Mouse (Mus musculus): Measurements from ENCODE around the gene Pinlyp. TPM values are rescaled to one million over a fixed set of nuclear protein-coding genes. Genes with fewer than 3 reads are reported as not detected.
"Not testable (repeated sequence)": the region's sequence is repeated elsewhere in the genome, so short reads cannot be mapped to it uniquely, and the experiment has no call there.

Gene Pinlyp
- polyA plus RNA-seq, 1 experiment from 2014 or later, result not detected

- H3K27me3 ChIP-seq (ENCODE audit: insufficient read depth, low read length), result no peaks in the 10 kb centered on the region
- no peaks in the 10 kb centered on the region for H3K36me3 ChIP-seq (ENCODE audit: insufficient read depth)
- H3K4me2 ChIP-seq, result no peak overlapping the region
- no peak overlapping the region for H3K9ac ChIP-seq
- H3K4me1 ChIP-seq (ENCODE audit: insufficient read depth), result 0 out of 2 replicates have a peak, but pooled peaks cover 2% of the 10 kb centered on the region
- no peaks in the 10 kb centered on the region for H3K9me3 ChIP-seq (ENCODE audit: low read depth, low read length)
- no peak for ATAC-seq (ENCODE audit: insufficient read depth)
- no peak overlapping the region for H3K4me3 ChIP-seq (ENCODE audit: low read depth, low read length)
- no peak for DNase-seq
- H3K27ac ChIP-seq (ENCODE audit: low read depth), result no peak overlapping the region
- no peak for TF ChIP-seq CTCF (IDR thresholded peaks at IDR 0.05; ENCODE audit: low read depth)
- WGBS, result 73% methylated on average over 6 of the region's 6 CpGs
Measured at GRCm38 (mm10) chr7:24524978-24525377, 20.9 kb downstream of the Pinlyp start.

DNA sequence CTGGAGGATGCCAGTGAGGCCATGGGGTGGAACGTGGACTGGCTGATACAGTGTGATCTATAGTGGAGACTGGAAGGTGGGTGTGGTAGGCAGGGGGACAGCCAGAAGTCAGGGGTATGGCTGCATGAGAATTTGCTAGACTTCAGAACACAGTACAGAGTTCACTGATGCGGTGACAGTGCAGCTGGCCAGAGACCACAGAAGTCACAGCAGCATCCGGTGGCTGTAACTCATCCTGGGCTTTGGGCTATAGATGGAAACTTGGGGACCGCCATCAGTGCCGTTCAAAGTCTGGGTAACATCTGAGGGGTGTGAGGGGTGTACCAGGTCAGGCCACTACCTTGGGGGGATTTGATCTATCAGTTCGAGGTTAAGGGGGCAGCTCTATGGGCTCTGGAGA is 22.2 kb downstream of the Pinlyp start:
- Histone ChIP-seq H3K4me1 (ENCODE audit: insufficient read depth) (no peaks in the 10 kb centered on the region), H3K9ac (no peak overlapping the region), H3K4me3 (ENCODE audit: low read depth, low read length) (no peak overlapping the region), H3K27ac (ENCODE audit: low read depth) (no peak overlapping the region), H3K4me2 (no peak overlapping the region), H3K36me3 (ENCODE audit: insufficient read depth) (no peaks in the 10 kb centered on the region), H3K9me3 (ENCODE audit: low read depth, low read length) (no peaks in the 10 kb centered on the region), H3K27me3 (ENCODE audit: insufficient read depth, low read length) (no peaks in the 10 kb centered on the region)
- WGBS, result 82% methylated on average over 6 of the region's 6 CpGs
- DNase-seq (no peak), ATAC-seq (ENCODE audit: insufficient read depth) (no peak)
- TF ChIP-seq CTCF (IDR thresholded peaks at IDR 0.05; ENCODE audit: low read depth), result no peak

GRCm38 (mm10) chr7:24522805-24523204 is 23.1 kb downstream of the Pinlyp start:
- H3K27me3 ChIP-seq (ENCODE audit: insufficient read depth, low read length), result no peaks in the 10 kb centered on the region
- H3K9me3 ChIP-seq (ENCODE audit: low read depth, low read length), result no peaks in the 10 kb centered on the region
- no peaks in the 10 kb centered on the region for H3K36me3 ChIP-seq (ENCODE audit: insufficient read depth)
- peak; percentile 21 for DNase-seq
- H3K4me1 ChIP-seq (ENCODE audit: insufficient read depth), result no peaks in the 10 kb centered on the region
- TF ChIP-seq CTCF (IDR thresholded peaks at IDR 0.05; ENCODE audit: low read depth), result no peak
- no peak overlapping the region for H3K4me2 ChIP-seq
- WGBS, result 50% methylated on average over 5 of the region's 5 CpGs
- ATAC-seq (ENCODE audit: insufficient read depth), result peak; percentile 56; the same call in 1 of the 2 replicates
- no peak overlapping the region for H3K27ac ChIP-seq (ENCODE audit: low read depth)
- no peak overlapping the region; the same call in 1 of the 2 replicates for H3K9ac ChIP-seq
- H3K4me3 ChIP-seq (ENCODE audit: low read depth, low read length), result no peak overlapping the region

- not testable (repeated sequence) for H3K9me3 ChIP-seq (ENCODE audit: low read depth, low read length); H3K9ac ChIP-seq; H3K36me3 ChIP-seq (ENCODE audit: insufficient read depth); H3K4me2 ChIP-seq; H3K4me3 ChIP-seq (ENCODE audit: low read depth, low read length); H3K27ac ChIP-seq (ENCODE audit: low read depth); DNase-seq; ATAC-seq (ENCODE audit: insufficient read depth); H3K4me1 ChIP-seq (ENCODE audit: insufficient read depth); H3K27me3 ChIP-seq (ENCODE audit: insufficient read depth, low read length)
- 89% methylated on average over 10 of the region's 10 CpGs for WGBS
Measured at GRCm38 (mm10) chr7:24520054-24520453, 25.9 kb downstream of the Pinlyp start.

- peaks cover 16% of the 10 kb centered on the region; the same call in 1 of the 2 replicates for H3K36me3 ChIP-seq (ENCODE audit: insufficient read depth)
- H3K9me3 ChIP-seq (ENCODE audit: low read depth, low read length), result no peaks in the 10 kb centered on the region
- H3K9ac ChIP-seq, result no peak overlapping the region
- ATAC-seq (ENCODE audit: insufficient read depth), result no peak
- no peak for TF ChIP-seq CTCF (IDR thresholded peaks at IDR 0.05; ENCODE audit: low read depth)
- DNase-seq, result no peak
- no peaks in the 10 kb centered on the region for H3K27me3 ChIP-seq (ENCODE audit: insufficient read depth, low read length)
- no peak overlapping the region for H3K27ac ChIP-seq (ENCODE audit: low read depth)
- H3K4me3 ChIP-seq (ENCODE audit: low read depth, low read length), result no peak overlapping the region
- WGBS, result 60% methylated on average over 3 of the region's 3 CpGs
- no peaks in the 10 kb centered on the region for H3K4me1 ChIP-seq (ENCODE audit: insufficient read depth)
- H3K4me2 ChIP-seq, result no peak overlapping the region
Measured at GRCm38 (mm10) chr7:24519130-24519529, 26.8 kb downstream of the Pinlyp start.

DNA sequence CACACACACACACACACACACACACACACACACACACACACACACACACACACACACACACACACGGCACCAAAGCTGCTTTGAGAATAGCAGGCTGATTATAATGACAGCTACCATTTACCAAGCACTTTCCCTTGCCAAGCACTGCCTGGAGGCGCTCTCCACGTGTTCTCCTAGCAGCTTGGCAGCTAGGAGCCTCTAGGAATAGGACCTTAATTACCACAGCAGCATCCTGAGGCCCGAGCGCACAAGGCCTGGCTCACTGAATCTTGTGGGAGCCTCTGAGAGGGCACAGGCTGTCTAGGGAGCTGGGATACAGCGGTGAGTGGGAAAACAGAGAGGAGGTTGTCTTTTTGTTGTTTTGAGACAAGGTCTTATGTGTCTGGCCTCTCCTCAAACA is 28.3 kb downstream of the Pinlyp start:
- TF ChIP-seq CTCF (IDR thresholded peaks at IDR 0.05; ENCODE audit: low read depth), result no peak
- WGBS, result 58% methylated on average over 6 of the region's 6 CpGs
- no peak overlapping the region for H3K27ac ChIP-seq (ENCODE audit: low read depth)
- ATAC-seq (ENCODE audit: insufficient read depth) (no peak), DNase-seq (no peak)
- no peaks in the 10 kb centered on the region for H3K4me1 ChIP-seq (ENCODE audit: insufficient read depth)
- no peak overlapping the region for H3K4me2 ChIP-seq
- no peaks in the 10 kb centered on the region for H3K27me3 ChIP-seq (ENCODE audit: insufficient read depth, low read length)
- peaks cover 16% of the 10 kb centered on the region; the same call in 1 of the 2 replicates for H3K36me3 ChIP-seq (ENCODE audit: insufficient read depth)
- H3K9ac ChIP-seq, result no peak overlapping the region
- H3K9me3 ChIP-seq (ENCODE audit: low read depth, low read length), result no peaks in the 10 kb centered on the region
- no peak overlapping the region for H3K4me3 ChIP-seq (ENCODE audit: low read depth, low read length)

GRCm38 (mm10) chr7:24517077-24517476 is 28.8 kb downstream of the Pinlyp start:
- 55% methylated on average over 5 of the region's 5 CpGs for WGBS
- Histone ChIP-seq H3K36me3 (ENCODE audit: insufficient read depth) (peaks cover 19% of the 10 kb centered on the region; the same call in 1 of the 2 replicates), H3K4me3 (ENCODE audit: low read depth, low read length) (no peak overlapping the region), H3K4me2 (no peak overlapping the region), H3K9me3 (ENCODE audit: low read depth, low read length) (no peaks in the 10 kb centered on the region), H3K9ac (no peak overlapping the region), H3K27me3 (ENCODE audit: insufficient read depth, low read length) (no peaks in the 10 kb centered on the region), H3K27ac (ENCODE audit: low read depth) (no peak overlapping the region), H3K4me1 (ENCODE audit: insufficient read depth) (no peaks in the 10 kb centered on the region)
- ATAC-seq (ENCODE audit: insufficient read depth) (no peak), DNase-seq (no peak)
- no peak for TF ChIP-seq CTCF (IDR thresholded peaks at IDR 0.05; ENCODE audit: low read depth)

GRCm38 (mm10) chr7:24516319-24516718 is 29.6 kb downstream of the Pinlyp start:
- ATAC-seq (ENCODE audit: insufficient read depth); H3K9ac ChIP-seq; H3K4me3 ChIP-seq (ENCODE audit: low read depth, low read length); DNase-seq; H3K4me2 ChIP-seq; H3K9me3 ChIP-seq (ENCODE audit: low read depth, low read length); H3K27me3 ChIP-seq (ENCODE audit: insufficient read depth, low read length); H3K4me1 ChIP-seq (ENCODE audit: insufficient read depth); H3K27ac ChIP-seq (ENCODE audit: low read depth): not testable (repeated sequence)
- 65% methylated on average over 8 of the region's 8 CpGs for WGBS
- H3K36me3 ChIP-seq (ENCODE audit: insufficient read depth), result peaks cover 26% of the 10 kb centered on the region; the same call in 1 of the 2 replicates

Measured in lung, embryonic 14.5 days (tissue).